Mouse (Mus musculus) myocyte (in vitro differentiated cells): ENCODE data around the gene Rtp4. TPM values are rescaled to one million over a fixed set of nuclear protein-coding genes. Genes with fewer than 3 reads are reported as not detected.

Experiments used
- H3K27me3 ChIP-seq: one replicate; pipeline ENCODE4 v1.6.1; 2011; ENCODE audit not compliant: control insufficient read depth, insufficient read depth, insufficient read length
- H3K36me3 ChIP-seq: one replicate; pipeline ENCODE4 v1.6.1; 2011; ENCODE audit not compliant: control insufficient read depth, insufficient read depth
- H3K4me2 ChIP-seq: one replicate; pipeline ENCODE4 v1.6.1; 2011; ENCODE audit warnings: low read depth, control low read depth
- H3K4me3 ChIP-seq: one replicate; pipeline ENCODE4 v1.5.1; 2011; ENCODE audit warnings: mild to moderate bottlenecking, control low read depth, moderate library complexity
- H3K79me2 ChIP-seq: one replicate; pipeline ENCODE4 v1.6.1; 2011; ENCODE audit not compliant: control insufficient read depth, insufficient read depth
- H3ac ChIP-seq: one replicate; pipeline ENCODE4 v1.6.1; 2011; ENCODE audit not compliant: control insufficient read depth, insufficient read length
- CEBPB ChIP-seq: IDR thresholded peaks from 2 replicates; pipeline ENCODE4 v1.6.1; 2011; ENCODE audit warnings: mild to moderate bottlenecking, moderate library complexity; ENCODE audit not compliant: poor library complexity, insufficient read depth, severe bottlenecking
- E2F4 ChIP-seq: IDR thresholded peaks from one replicate; pipeline ENCODE4 v1.6.1; 2011; ENCODE audit warnings: mild to moderate bottlenecking, control low read depth, moderate library complexity; ENCODE audit not compliant: insufficient read depth
- MAX ChIP-seq: IDR thresholded peaks from one replicate; pipeline ENCODE4 v1.6.1; 2011; ENCODE audit warnings: low read depth, mild to moderate bottlenecking, control low read depth
- MYOD1 ChIP-seq, 3 experiments: IDR thresholded peaks; one replicate each; pipeline ENCODE4 v1.6.1; 2011; ENCODE audit warnings: control low read depth in 2 of 3, low read depth in 2 of 3, mild to moderate bottlenecking in 2 of 3, moderate library complexity in 1 of 3; ENCODE audit not compliant: insufficient read length in 2 of 3, control insufficient read depth in 1 of 3
- MYOG ChIP-seq, 3 experiments: IDR thresholded peaks; one replicate each; pipeline ENCODE4 v1.6.1; 2011; ENCODE audit warnings: control low read depth in 2 of 3, low read depth in 2 of 3, mild to moderate bottlenecking in 2 of 3; ENCODE audit not compliant: insufficient read length in 2 of 3, control insufficient read depth in 1 of 3, insufficient read depth in 1 of 3
- POLR2A ChIP-seq: IDR thresholded peaks from one replicate; pipeline ENCODE4 v1.6.1; 2011; ENCODE audit warnings: low read depth, mild to moderate bottlenecking, control low read depth, moderate library complexity; ENCODE audit not compliant: insufficient read length
- POLR2AphosphoS2 ChIP-seq: IDR thresholded peaks from one replicate; pipeline ENCODE4 v1.6.1; 2011; ENCODE audit warnings: low read depth, control low read depth; ENCODE audit not compliant: insufficient read length
- REST ChIP-seq: IDR thresholded peaks from one replicate; pipeline ENCODE4 v1.6.1; 2011; ENCODE audit warnings: mild to moderate bottlenecking, control low read depth, moderate library complexity; ENCODE audit not compliant: insufficient read depth, insufficient read length
- SRF ChIP-seq: IDR thresholded peaks from one replicate; pipeline ENCODE4 v1.6.1; 2011; ENCODE audit warnings: low read depth; ENCODE audit not compliant: control insufficient read depth, insufficient read length
- TCF12 ChIP-seq: IDR thresholded peaks from one replicate; pipeline ENCODE4 v1.6.1; 2011; ENCODE audit warnings: mild to moderate bottlenecking, control low read depth; ENCODE audit not compliant: poor library complexity, insufficient read depth, severe bottlenecking
- TCF3 ChIP-seq: IDR thresholded peaks from one replicate; pipeline ENCODE4 v1.6.1; 2011; ENCODE audit warnings: low read depth, control low read depth; ENCODE audit not compliant: insufficient read length
- USF1 ChIP-seq: IDR thresholded peaks from one replicate; pipeline ENCODE4 v1.6.1; 2011; ENCODE audit warnings: low read depth, mild to moderate bottlenecking, control low read depth, moderate library complexity
- polyA plus RNA-seq: library from polyadenylated mRNA; unstranded; fragments of >200 nt; fragmentation: generic; extraction: Trizol; gene quantifications from one replicate; pipeline ENCODE4 v1.2.1, GENCODE M21; 2012; ENCODE audit warnings: missing spikeins

The Rtp4 gene
- polyA plus RNA-seq, 1 experiment, result 0.82 TPM

DNA sequence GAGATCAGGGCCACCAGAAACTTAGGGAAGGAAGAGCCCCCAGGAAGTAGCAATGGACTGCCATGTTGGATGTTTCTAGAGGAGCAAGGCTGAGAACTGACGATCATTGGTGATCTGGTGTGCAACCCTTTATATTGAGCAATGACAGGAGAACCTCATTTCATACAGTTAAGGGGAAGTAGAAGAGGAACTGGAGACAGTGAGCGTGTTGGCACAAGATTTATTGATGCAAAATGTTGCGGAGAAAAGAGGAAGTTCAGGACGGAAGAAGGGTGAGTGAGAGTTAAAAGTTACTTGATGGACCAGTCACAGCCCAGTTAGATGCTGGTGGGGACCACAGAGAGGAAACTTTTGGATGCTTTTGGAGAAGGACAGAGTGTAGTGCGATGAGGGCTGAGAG lies 37.1 kb downstream of the Rtp4 start:
- TF ChIP-seq MYOG (IDR thresholded peaks at IDR 0.05; ENCODE audit: control insufficient read depth in 1 of 3, insufficient read depth in 1 of 3, insufficient read length in 2 of 3, low read depth in 2 of 3), result no peak
- TF ChIP-seq TCF3, result no peak
- no peak for TF ChIP-seq MAX
- TF ChIP-seq REST, result no peak
- TF ChIP-seq POLR2A, result no peak
- TF ChIP-seq CEBPB, result no peak
- no peak for TF ChIP-seq USF1
- TF ChIP-seq SRF, result no peak
- no peak for TF ChIP-seq MYOD1 (IDR thresholded peaks at IDR 0.05; ENCODE audit: control insufficient read depth in 1 of 3, insufficient read length in 2 of 3, low read depth in 2 of 3)
- TF ChIP-seq POLR2AphosphoS2, result no peak
- no peak for TF ChIP-seq E2F4
- TF ChIP-seq TCF12, result no peak
- Histone ChIP-seq H3ac (no peak overlapping the region), H3K4me2 (no peak overlapping the region)

DNA sequence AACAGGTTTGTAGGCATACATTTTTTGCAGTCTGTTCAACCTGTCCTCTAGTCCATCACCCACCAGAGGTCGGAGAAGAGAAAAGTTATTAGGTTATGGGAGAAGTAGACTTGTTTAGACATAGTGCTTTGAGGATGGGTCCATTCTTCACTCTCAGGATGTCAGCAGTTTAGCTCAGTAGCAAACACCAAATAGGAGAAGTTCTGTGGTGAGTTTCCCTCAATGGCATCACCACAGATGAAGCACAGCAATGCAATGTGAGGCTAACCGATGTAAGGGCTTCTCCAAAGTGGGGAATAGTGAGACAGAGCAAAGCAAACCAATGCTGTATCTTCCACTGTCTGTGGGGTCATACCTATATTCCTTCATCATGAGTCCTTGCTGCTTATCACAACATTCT lies 37.6 kb downstream of the Rtp4 start:
- H3K36me3 ChIP-seq, result no peaks in the 10 kb centered on the region
- H3K4me2 ChIP-seq, result no peak overlapping the region
- no peak overlapping the region for H3K4me3 ChIP-seq
- no peak overlapping the region for H3ac ChIP-seq
- H3K79me2 ChIP-seq, result no peaks in the 10 kb centered on the region
- TF ChIP-seq POLR2A, result no peak
- no peak for TF ChIP-seq USF1
- TF ChIP-seq MAX, result no peak
- H3K27me3 ChIP-seq, result no peaks in the 10 kb centered on the region

More for the DNA sequence above, 37.1 kb downstream of the Rtp4 start:
- H3K36me3 ChIP-seq, result no peaks in the 10 kb centered on the region
- no peak overlapping the region for H3K4me3 ChIP-seq
- no peaks in the 10 kb centered on the region for H3K27me3 ChIP-seq
- H3K79me2 ChIP-seq, result no peaks in the 10 kb centered on the region

DNA sequence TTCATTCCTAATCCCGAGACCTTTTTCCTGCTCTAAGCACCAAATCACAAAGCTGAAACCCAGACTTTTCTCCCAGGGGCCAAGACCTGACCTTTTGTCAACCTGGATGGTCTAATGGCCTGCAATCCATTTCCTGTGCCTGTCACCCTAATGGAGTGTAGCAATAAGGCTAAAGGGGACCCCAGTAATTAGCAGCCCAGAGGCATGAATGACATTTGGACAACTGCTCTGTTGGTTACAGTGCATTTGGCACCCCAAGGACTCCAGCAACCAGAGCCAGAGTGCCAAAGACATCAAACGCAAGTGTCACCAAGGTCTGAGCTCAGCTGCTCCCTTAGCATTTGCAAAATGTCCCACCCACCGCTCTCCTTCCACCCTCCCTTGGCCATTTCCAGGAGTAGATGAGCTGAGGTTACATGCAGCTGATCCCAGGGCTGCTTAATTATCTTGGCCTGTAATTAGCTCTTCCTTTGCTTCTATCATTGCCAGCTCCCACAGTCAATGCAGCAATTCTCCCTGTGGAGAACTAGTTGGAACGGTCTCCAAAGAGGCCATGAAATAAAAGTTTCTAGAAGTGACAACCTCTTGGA lies 48.4 kb downstream of the Rtp4 start:
- Histone ChIP-seq H3K36me3 (no peaks in the 10 kb centered on the region), H3K4me2 (no peak overlapping the region), H3K27me3 (no peaks in the 10 kb centered on the region), H3K4me3 (no peak overlapping the region), H3K79me2 (no peaks in the 10 kb centered on the region), H3ac (no peak overlapping the region)
- TF ChIP-seq USF1, result no peak
- TF ChIP-seq MAX, result no peak
- no peak for TF ChIP-seq CEBPB
- TF ChIP-seq SRF, result no peak
- TF ChIP-seq REST, result no peak
- no peak for TF ChIP-seq MYOG (IDR thresholded peaks at IDR 0.05; ENCODE audit: control insufficient read depth in 1 of 3, insufficient read depth in 1 of 3, insufficient read length in 2 of 3, low read depth in 2 of 3)
- TF ChIP-seq E2F4, result no peak
- no peak for TF ChIP-seq POLR2A
- no peak for TF ChIP-seq TCF3
- TF ChIP-seq MYOD1 (IDR thresholded peaks at IDR 0.05; ENCODE audit: control insufficient read depth in 1 of 3, insufficient read length in 2 of 3, low read depth in 2 of 3), result no peak
- no peak for TF ChIP-seq POLR2AphosphoS2
- no peak for TF ChIP-seq TCF12

DNA sequence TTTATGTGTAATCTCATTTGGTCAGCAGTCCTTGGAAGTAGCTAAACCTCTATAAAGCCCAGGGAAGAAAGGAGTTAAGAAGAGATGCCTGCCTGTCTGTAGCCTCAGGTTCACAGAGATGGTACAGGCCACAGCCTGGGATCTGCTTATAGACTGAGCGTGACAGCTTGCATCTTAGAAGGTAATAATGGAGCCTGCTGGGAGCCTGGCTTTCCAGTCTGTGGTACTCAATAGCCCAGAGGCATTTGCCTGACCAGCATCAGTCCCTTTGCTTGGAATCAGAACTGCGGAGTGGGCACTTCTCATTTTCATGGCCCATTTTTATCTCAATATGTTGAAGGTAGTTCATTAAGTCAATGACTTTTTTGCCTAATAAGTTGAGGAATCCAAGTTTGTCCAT lies 54.5 kb downstream of the Rtp4 start:
- TF ChIP-seq CEBPB, result no peak
- TF ChIP-seq MYOG (IDR thresholded peaks at IDR 0.05; ENCODE audit: control insufficient read depth in 1 of 3, insufficient read depth in 1 of 3, insufficient read length in 2 of 3, low read depth in 2 of 3), result no peak
- no peak for TF ChIP-seq MYOD1 (IDR thresholded peaks at IDR 0.05; ENCODE audit: control insufficient read depth in 1 of 3, insufficient read length in 2 of 3, low read depth in 2 of 3)
- TF ChIP-seq TCF3, result no peak
- TF ChIP-seq MAX, result no peak
- no peak for TF ChIP-seq SRF
- TF ChIP-seq POLR2AphosphoS2, result no peak
- no peak for TF ChIP-seq E2F4
- TF ChIP-seq USF1, result no peak
- TF ChIP-seq POLR2A, result no peak
- TF ChIP-seq REST, result no peak
- no peak for TF ChIP-seq TCF12
- no peak overlapping the region for H3ac ChIP-seq
- H3K4me2 ChIP-seq, result no peak overlapping the region
- H3K36me3 ChIP-seq, result no peaks in the 10 kb centered on the region
- H3K27me3 ChIP-seq, result no peaks in the 10 kb centered on the region
- H3K4me3 ChIP-seq, result no peak overlapping the region
- H3K79me2 ChIP-seq, result no peaks in the 10 kb centered on the region
